Mouse (Mus musculus): ENCODE results near the gene Entpd8.
A peak's percentile ranks its signal among the peaks of the same experiment; 100 is the strongest.

Gene Entpd8

DNA sequence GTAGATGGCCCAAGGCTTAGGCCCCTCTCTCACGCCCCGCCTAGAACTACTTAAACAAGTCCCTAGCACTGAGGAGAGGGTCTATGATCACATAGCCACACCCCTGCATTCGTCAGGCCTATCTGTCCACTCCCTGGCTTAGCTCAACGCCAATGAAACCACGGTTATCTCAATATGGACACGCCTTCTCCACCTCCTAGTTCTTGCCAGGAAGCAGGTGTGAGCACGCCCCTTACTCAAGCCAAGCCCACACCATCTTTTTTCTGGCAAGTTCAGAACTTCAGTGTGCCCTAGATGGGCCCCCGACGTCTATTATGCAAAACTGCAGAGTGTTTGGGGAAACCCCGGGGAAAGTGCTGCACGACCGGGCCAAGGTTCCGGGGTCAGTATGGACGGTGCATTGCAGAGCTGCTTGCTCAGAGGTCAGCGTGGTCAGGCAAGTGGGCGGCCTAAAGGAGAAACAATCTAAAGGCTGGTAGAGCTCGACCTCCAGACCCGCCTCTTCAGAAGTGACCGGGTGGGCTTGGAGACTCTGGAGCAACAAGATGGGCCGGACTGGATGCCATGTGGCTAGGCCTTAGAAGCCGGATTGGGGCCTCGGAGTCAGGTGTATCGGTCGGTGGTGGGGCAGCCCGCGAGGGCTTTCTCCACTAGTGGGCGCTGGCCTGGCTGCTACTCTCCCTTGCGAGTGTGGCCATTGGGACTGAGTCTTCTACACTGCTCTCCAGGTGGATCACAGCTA lies 15.2 kb downstream of the Entpd8 start, which contains the start of gene Noxa1:
Gene Noxa1 (minus strand): TSS at position 41 of the 742 bp plus-strand sequence.
- no peak for DNase-seq (ENCODE audit: low read depth)

DNA sequence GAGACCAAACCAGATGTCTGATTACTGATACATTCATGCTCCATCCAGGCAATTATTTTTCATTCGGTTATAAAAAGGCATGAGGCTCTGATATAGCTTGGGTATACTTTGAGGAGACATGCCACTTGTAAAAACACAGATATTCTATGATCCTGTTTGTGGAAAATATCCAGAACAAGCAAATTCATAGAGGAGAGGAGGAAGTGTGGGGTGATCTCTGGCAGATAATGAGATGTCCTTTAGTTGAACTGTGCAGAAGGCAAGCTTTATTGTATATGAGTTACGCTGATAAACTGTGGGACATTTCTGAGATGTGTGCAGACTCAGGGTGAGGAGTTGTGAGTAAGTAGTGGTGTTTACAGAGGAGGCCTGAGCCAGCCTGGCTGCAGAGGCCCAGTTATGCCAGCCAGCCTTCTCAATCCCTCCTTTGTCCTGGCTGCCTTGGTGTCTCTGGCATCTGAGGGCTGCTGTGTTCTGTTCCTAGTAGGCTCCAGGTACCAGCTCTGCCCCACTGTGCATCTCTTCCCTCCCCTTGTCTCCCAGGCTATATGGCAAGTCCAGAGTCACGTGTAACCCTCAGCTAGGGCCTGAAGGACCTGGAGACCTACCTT lies 18.0 kb downstream of the Entpd8 start:
- no peak for DNase-seq (ENCODE audit: low read depth)

DNA sequence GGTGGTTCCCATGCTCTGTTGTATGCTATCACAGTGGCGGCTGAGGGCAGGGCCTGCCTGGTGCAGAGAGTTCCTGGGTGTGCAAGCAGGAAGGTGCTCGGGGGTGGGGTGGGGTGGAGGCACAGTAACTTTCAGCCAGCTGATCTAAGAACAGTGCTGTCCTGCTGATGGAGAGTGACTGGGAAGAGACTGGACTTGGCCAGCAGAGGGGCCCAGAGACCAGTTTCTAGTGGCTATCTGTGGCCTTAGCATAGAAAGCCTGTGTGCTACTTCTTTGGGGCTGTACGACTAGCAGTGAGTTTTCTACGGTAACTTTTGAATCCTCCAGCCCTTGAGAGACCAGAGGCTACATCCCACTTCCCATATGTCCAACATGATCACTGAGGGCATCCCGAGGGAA lies 18.9 kb downstream of the Entpd8 start:
- DNase-seq (ENCODE audit: low read depth) = no peak

DNA sequence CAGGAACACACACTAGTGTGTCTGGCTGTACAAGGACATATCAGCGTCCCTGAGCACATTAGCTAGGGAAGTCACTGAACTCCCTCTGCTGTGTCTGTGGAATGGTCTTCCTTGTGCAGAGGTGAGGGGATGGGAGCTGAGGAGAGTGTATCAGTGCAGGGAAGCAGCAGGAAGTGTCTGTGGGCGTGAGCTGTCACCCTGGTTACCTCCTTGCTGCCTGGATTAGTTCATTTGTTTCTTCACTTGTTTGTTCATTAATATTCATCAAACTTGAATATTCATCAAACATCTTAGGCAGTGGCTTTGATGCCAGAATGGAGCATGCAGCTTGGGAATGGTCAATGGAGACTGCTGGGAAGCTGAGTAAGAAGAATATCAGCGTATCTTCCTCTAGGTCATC lies 19.6 kb downstream of the Entpd8 start:
- DNase-seq (ENCODE audit: low read depth) = no peak

DNA sequence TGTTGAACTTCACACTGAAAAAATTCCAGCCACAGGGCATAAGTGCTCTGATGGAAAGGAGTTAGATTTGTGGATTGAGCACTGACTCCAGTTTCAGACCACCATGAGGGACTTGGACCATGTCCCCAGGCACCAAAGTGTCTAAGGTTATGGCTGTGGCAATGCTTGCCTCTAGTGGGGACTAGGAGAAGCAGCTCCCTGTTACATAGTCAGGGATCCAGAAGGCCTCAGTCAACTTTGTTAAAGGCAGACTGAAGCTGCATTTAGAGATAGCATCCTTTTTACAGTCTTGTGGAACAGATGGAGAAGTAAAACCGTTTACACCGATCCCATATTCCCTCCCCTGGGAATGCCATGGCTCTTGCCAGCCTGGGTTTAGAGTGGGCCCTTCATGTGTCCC lies 24.0 kb downstream of the Entpd8 start:
- DNase-seq (ENCODE audit: low read depth) = no peak

DNA sequence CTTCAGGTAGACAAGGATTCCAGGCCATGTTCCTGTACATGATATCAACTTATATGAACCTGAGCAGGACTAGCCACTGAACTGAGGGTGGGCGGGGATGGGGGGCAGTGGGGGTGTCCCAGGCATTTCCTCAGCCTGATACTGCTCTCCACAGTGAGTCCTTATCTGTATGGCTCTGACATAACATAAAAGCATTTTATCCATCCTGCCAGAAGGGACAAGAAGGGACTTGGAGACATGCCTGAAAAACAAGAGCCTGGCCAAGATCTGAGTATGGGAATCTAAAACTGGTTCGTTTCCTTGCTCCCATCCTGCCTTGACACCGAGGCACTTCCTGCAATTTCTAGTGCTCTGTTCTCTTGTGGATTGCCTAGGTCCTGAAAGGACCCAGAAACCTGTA lies 25.9 kb downstream of the Entpd8 start:
- DNase-seq (ENCODE audit: low read depth) = no peak

DNA sequence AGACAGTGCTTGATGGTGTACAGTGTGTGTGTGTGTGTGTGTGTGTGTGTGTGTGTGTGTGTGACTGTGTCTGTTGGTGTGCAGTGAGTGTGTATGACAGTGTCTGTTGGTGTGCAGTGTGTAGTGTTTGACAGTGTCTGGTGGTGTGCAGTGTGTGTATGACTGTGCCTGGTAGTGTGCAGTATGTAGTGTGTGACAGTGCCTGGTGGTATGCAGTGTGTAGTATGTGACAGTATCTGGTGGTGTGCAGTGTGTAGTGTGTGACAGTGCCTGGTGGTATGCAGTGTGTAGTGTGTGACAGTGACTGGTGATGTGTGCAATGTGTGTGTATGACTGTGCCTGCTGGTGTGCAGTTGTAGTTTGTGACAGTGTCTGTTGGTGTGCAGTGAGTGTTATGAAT lies 29.4 kb downstream of the Entpd8 start:
- DNase-seq (ENCODE audit: low read depth) = no peak

DNA sequence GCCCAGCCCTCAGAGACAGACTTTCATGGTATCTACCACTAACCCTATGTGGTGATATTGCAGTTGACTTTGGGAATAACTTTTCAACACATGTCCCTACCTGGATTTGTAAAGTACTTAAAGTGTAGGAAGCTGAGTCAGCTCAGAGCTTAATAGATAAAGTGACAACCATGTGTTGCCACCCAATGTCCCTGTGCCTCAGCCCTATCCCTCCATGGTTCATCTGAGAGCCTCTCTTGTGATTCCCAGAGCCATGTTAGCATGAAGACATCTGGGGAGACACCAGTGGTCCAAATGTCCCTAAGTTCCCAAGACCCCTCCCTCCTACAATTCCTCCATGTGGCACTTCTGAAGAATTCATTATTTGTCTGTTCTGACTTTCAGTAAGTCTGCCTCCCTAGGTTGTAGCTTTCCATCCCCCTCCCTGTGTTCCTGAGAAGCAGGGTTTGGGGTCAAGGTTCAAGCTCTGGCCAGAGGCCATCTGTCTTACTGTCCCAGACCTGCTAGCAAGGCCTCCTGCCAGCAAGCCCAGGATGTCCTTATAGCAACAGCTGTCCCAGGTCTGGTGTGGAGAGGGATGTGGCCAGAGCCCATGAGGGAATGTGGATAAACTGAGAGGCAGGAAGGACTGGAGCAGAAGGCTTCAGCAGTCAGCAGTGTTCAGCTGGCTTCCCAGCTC lies 30.5 kb downstream of the Entpd8 start:
- DNase-seq (ENCODE audit: low read depth) = no peak

DNA sequence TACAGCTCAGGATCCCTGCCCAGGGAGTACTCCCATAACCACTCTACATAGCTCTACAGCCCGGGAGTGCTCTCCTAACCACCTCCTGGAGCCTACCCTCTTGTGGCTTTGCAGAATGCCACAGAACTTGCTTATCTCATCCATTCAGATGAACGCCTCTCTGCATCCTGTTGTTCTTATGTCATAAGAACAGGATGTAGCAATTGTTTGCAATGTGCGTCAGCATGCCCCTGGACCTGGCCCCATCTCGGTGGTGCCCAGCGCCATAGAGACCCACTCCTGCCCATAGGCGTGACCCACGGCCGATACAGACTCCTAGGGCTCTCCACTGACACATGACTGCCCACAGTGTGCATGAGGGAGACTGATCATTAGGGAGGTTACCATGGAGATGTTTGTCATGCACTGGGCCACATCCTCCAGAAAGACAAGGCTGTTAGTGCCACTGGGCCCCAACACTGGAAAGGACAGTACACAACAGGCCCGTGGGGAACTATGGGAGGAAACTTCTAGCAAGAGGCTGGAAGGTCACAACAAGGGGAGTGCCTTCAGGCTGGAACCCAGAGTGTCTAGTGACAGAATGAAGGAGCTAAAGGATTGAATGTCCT lies 31.2 kb downstream of the Entpd8 start:
- DNase-seq (ENCODE audit: low read depth) = peak; percentile 57

DNA sequence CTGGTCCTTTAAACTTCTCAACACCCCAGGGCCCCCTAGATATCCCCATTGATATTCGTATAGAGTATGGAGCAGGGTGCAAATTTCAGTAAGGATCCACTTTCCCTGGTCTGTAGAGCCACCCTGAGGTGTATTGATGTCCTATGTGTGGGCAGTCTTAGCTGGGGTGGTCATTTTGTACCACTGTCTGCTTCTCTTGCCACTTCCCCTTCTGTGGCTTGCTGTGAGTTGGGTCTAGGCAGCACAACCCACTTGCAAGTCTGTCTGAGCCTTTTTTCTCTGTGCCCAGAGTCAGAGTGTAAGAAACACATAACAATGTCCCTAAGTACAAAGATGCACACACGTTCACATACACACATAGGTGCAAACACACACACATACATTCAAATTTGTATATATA lies 34.2 kb downstream of the Entpd8 start:
- DNase-seq (ENCODE audit: low read depth) = no peak

DNA sequence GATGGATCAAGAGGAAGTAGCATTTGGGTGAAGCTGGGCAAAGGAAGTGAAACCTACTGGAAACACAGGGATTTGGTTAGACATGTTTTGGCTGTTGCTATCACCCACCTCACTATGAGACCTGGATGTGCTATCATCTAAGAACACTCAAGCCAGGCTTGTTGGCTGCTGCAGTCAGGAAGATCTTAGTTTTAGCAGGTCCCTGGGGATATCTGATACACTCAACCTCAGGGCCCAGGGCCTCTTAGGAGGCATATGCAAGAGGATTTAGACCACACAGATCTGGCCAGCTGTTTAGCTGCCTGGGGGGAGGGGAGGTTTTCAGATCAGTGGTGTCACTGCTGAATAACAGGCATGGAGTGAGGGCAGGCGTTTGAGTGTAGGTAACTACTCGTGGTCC lies 35.3 kb downstream of the Entpd8 start:
- DNase-seq (ENCODE audit: low read depth) = no peak

DNA sequence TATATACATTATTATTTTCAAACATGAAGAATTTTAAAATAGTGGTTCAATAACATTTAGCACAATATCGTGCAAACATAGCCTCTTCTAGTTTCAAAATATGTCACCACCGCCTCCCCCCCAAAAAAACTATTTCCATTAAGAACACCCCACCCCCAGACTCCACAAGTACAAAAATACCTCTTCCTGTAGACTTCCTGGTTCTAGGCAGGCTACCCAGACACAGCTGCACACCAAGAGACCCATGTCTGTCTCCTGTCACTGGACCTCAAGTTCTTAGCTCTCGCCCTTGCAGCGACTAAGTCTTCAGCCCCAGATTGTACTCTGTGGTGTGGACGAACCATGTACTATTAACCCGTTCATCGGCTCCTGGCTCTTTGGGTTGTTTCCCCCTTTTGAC lies 40.9 kb downstream of the Entpd8 start:
- no peak for DNase-seq (ENCODE audit: low read depth)

DNA sequence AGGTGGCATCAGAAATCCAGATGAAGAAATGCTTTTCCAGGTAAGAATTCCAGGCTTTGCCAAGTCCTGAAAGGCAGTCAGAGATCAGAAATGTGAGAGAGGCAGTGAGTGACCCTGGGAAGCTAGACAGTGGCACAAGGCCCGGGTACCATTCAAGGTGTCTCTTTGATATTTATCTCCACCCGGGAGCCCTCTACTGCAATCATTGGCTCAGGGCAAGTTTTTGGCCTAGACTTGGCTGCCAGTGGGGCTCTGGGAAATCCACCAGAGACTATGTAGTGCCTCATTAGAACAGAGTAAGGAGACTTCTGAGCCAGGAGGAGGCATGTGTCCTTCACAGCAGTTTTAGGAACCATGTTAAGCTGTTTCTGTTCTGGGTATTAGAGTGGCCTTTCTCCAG lies 42.6 kb downstream of the Entpd8 start:
- no peak for DNase-seq (ENCODE audit: low read depth)

DNA sequence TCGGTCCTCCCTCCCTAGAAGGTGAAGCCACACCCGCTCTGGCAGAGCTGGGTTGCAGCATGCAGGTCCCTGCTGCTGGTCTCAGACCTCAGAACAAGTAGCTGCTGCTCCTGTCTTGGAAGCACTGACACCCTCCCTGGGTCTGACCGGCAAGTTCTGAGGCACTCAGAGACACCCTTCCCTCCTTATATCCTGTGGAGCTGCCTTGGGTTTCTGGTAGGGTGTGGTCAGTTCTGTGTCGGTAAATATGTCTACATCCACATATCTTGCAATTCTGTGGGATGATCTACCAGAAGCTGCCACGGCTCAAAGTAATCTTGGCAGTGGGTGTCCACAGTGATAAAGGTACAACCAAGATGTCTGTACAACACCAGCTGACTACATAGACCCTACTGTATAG lies 43.4 kb downstream of the Entpd8 start:
- no peak for DNase-seq (ENCODE audit: low read depth)

DNA sequence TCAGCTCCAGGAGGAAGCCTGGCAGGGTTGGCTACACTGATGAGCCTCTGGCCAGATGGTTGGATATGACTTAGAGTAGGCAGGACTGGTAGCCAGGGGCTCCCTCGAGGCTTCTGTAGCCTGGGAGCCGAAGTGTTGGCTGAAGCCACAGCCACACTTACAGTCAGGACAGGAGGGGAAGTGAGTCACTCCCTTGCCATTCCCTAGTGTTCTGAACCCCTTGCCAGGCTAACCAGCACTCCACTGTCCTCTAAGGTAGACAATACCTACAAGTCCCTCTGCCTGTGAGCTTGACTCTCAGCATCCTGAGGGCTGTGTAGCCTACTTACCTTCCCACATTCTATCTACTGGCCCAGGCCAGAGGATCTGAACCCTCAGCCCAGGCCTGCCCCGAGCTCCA lies 44.3 kb downstream of the Entpd8 start:
- no peak for DNase-seq (ENCODE audit: low read depth)

DNA sequence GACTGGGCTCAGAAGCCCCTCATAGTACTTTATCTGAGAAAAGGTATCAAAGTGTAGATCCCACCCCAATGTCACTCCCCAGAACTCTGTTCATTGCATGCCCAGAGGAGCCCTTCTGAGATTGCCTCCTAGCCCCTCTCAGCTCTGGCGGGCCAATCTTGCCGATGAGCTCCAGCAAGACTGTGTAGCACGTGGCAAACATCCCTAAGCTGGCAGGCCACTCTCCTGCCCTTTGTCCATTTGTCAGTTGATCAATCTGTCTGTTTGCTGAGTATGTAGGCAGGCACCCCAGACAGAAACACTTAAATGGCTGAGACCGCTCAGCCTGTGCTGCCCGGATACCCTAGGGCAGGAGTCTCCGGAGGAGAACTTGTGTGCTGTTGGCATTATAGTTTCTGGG lies 45.0 kb downstream of the Entpd8 start:
- DNase-seq (ENCODE audit: low read depth) = no peak

DNA sequence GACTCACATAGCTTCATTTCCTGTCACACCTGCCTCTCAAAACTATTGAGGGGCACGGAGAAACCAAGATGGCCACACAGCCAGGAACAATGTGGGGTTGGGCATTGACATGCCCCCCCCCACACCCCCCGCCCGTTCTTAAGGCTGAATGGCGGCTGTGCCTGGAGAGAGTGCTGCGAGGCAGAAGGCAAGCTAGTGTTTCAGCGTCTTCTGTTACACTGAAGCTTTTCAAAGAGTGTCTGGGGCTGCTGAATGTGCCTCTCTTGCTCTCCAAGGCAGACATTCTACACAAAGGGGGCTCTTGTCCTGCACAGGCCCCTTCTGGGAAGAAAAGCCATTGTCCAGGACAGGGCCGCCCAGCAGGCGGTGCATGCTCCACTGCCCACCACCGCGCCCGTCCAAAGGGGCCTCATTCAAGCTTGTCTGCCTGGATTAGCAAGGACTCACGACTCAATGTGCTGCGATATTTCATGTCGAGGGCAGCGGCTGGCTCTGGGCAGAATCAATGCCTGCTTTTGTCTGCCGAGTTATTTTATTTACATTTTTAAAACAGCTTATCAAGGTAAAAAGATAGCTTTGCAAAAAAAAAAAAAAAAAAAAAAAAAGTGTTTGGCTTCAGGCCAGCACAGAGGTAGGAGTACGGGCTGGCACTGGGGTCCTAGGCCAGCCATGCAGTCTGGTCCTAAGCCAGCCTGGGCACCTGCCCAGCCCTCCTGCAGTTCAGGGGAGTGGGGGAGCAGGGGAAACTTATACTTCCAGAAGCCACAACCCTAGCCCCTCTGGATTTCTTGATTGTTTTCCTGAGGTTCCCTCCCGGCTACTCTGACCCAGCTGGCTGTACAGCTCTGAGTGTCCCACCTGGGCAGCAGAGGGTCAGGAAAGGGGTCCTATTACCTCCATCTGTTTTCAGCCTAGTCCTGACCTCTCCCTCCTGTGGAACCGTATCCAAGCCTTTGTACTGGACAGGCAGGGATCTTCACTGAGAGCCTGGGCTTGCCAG lies 46.2 kb downstream of the Entpd8 start:
- DNase-seq (ENCODE audit: low read depth) = no peak

DNA sequence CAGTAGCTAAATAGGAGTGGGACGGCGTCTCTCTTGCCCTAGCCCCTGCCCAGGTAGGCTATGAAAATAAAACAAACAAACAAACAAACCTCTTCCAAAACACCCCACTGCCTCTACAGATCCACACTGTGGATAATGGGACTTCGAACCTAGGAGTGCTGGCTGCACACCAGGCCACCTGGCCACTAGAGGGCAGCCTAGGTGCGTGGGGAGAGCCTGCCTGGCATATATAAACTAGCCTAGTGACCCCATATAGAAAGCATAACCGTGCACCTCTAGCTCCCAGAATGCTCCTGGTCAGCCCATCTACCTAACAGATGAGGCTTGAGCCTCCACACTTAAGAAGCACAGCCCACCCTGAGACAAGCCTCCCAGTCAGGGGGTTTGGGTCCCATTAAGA lies 47.1 kb downstream of the Entpd8 start:
- peak; percentile 50 for DNase-seq (ENCODE audit: low read depth)

DNA sequence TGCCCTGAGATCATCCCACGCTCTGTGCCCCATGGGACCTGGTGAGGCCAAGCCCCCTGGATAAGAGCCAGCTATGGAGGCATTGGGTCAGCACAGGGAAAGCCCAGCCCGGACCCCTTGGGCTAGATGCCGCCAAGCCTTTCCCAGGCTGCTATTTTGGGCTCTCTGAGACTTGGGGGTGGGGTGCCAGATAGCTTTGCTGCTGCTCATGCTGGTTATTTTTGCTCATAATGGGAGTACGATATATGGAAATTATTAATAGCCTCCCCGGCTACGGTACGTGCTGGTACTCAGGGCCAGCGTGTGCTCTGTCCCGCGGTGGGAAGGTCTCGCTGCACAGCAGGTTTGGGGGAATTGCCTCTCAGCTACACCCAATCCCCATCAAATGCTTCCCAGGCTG lies 48.0 kb downstream of the Entpd8 start:
- no peak for DNase-seq (ENCODE audit: low read depth)

DNA sequence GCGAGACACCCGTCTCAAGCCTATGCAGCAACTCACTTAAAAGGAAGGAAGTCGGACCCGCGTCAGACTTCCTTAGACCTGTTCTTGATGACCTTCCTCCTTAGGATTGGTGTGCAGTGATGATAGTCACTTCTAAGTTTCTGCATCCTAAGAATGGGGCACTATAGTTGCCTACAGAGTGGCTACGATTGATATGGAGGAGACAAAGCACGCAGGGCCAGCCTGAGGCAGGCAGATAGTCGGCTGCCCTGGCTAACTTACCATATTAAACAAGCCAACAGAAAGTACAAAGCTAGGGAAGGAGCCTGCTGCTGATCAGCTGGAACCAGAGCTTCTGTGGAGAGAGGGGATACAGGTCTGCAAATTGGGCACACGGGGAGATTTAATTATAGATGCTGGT lies 51.5 kb downstream of the Entpd8 start:
- no peak for DNase-seq (ENCODE audit: low read depth)
